Mouse (Mus musculus) limb, embryonic 14.5 days (tissue): ENCODE results near the gene 4931428L18Rik. TPM values are rescaled to one million over a fixed set of nuclear protein-coding genes. Genes with fewer than 3 reads are reported as not detected.

Experiments used
- ATAC-seq: fragments of 200-750 bp; cut with Nextera tagmentation; 2 replicates; pipeline ENCODE4 v1.8.0; 2017; ENCODE audit warnings: low read depth, moderate number of reproducible peaks, moderate TSS enrichment; ENCODE audit not compliant: low FRiP score
- DNase-seq: peaks from one replicate; pipeline ENCODE4 v3.0.0-alpha.2; 2015; ENCODE audit warnings: low spot score
- H3K27ac ChIP-seq: fragments of 300-500 bp; sonication (generic); replicated peaks from 2 replicates; pipeline ENCODE4 v1.5.1; 2014; ENCODE audit warnings: low read depth, mild to moderate bottlenecking, low read length, moderate library complexity, mixed read lengths
- H3K27me3 ChIP-seq: fragments of 300-500 bp; sonication (generic); 2 replicates; pipeline ENCODE4 v1.6.1; 2014; ENCODE audit warnings: low read length, mixed read lengths; ENCODE audit not compliant: control insufficient read depth, insufficient read depth
- H3K36me3 ChIP-seq: fragments of 300-500 bp; sonication (generic); 2 replicates; pipeline ENCODE4 v1.6.1; 2014; ENCODE audit warnings: mild to moderate bottlenecking, low read length, moderate library complexity, mixed read lengths; ENCODE audit not compliant: control insufficient read depth, insufficient read depth
- H3K4me1 ChIP-seq: fragments of 300-500 bp; sonication (generic); 2 replicates; pipeline ENCODE4 v1.6.1; 2014; ENCODE audit warnings: antibody characterized with exemption, low read length, mixed read lengths; ENCODE audit not compliant: control insufficient read depth, insufficient read depth
- H3K4me2 ChIP-seq: fragments of 300-500 bp; sonication (generic); replicated peaks from 2 replicates; pipeline ENCODE4 v1.6.1; 2014; ENCODE audit warnings: low read depth, mild to moderate bottlenecking, low read length, moderate library complexity; ENCODE audit not compliant: severe bottlenecking
- H3K4me3 ChIP-seq: fragments of 300-500 bp; sonication (generic); replicated peaks from 2 replicates; pipeline ENCODE4 v1.5.1; 2014; ENCODE audit warnings: low read length
- H3K9ac ChIP-seq: fragments of 300-500 bp; sonication (generic); 2 replicates; pipeline ENCODE4 v1.6.1; 2014; ENCODE audit warnings: mild to moderate bottlenecking, low read depth, low read length, moderate library complexity; ENCODE audit not compliant: severe bottlenecking
- H3K9me3 ChIP-seq: fragments of 300-500 bp; sonication (generic); 2 replicates; pipeline ENCODE4 v1.6.1; 2016; ENCODE audit warnings: low read length; ENCODE audit not compliant: control insufficient read depth
- POLR2A ChIP-seq: fragments of 200-500 bp; IDR thresholded peaks from 2 replicates; pipeline ENCODE4 v1.8.0; 2012; ENCODE audit warnings: inconsistent platforms, mild to moderate bottlenecking, moderate library complexity, borderline replicate concordance; ENCODE audit not compliant: insufficient read depth, insufficient read length; ENCODE audit errors: extremely low read depth
- WGBS: fragments of 180-500 bp; shearing (Covaris S2); extraction: QIAGEN DNeasy Blood & Tissue Kit; methylation state at CpG from one replicate; pipeline ENCODE4 v1.1.7; 2014; 5-methylcytosine and 5-hydroxymethylcytosine counted together
- polyA plus RNA-seq, 2 experiments: library from polyadenylated mRNA; depleted of rRNA in 1 of 2; stranded (reverse) in 1 of 2; unstranded in 1 of 2; fragments of >200 nt; fragmentation: Nextera tagmentation in 1 of 2; extraction: Ambion mirVana in 1 of 2; gene quantifications; 2 replicates each; pipeline versions ENCODE4 v1.2.1 to v1.2.3; 2012 to 2014

Gene 4931428L18Rik
- polyA plus RNA-seq, 2 experiments: not detected

DNA sequence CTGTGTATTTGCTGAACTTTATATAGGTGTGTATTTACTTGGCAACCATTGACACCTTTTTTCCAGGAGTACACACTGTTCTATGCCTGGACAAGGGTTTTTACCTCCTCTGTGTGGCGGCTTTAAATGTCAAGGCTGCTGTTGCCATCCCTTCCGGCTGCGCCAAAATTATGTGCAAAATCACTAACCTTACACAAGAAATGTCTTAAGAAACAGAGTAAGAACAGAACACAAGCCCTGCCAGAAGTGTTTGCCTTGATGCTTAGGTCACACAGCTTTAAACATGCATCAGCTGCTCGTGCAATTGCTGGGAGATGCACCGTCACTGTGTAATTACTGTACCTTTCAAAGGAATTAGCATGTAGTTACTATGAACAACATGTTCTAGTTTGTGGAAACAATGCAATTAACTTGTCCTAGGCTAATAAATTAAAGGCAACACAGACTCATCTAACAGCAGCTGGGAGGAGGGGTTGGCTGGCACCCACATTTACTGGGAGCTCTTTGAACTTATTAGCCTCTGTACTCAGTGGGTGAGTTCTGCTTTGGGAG, 171.0 kb downstream of the 4931428L18Rik start:
- H3K4me1 ChIP-seq: no peaks in the 10 kb centered on the region
- no peaks in the 10 kb centered on the region for H3K9me3 ChIP-seq
- no peak overlapping the region for H3K9ac ChIP-seq
- WGBS: 53% methylated on average over 5 of the region's 5 CpGs
- H3K4me2 ChIP-seq: no peak overlapping the region
- H3K4me3 ChIP-seq: no peak overlapping the region
- no peak overlapping the region for H3K27ac ChIP-seq
- ATAC-seq (no peak), DNase-seq (no peak)
- no peaks in the 10 kb centered on the region for H3K36me3 ChIP-seq
- no peaks in the 10 kb centered on the region for H3K27me3 ChIP-seq
- no peak for TF ChIP-seq POLR2A

DNA sequence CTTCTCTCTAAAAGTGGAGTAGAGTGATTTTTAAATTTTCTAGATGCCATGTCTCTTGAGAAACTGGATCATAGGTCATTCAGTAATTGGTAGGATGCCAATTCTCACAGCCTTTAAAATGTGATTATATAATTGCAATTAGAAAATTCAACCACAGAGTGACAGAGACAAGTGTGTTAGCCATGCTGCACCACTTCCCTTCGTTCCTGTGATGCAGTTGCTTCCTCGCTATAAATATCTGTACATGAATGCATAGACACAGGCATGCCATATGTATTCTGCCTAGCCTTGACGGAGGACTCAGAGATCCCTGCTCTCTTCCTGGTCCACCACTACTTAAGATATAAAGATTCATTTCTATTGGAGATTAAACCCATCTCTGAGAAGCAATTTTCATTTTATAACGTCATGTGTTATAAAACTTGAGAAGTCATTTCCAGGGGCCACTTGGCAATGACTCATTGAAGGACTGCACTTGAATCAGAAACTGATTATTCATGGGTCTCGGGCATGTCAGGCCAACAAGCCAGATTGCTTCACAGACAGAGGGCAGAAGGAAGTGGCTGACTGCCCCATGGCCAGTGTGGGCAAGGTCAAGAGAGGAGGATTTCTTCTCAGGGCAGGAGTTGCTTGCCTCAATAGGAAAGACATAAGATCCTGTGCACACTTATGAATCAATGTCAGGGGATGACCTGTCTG, 172.4 kb downstream of the 4931428L18Rik start:
- ATAC-seq: no peak
- Histone ChIP-seq H3K4me2 (no peak overlapping the region), H3K4me3 (no peak overlapping the region), H3K9me3 (no peaks in the 10 kb centered on the region), H3K9ac (no peak overlapping the region), H3K36me3 (no peaks in the 10 kb centered on the region), H3K27ac (no peak overlapping the region), H3K4me1 (no peaks in the 10 kb centered on the region), H3K27me3 (no peaks in the 10 kb centered on the region)
- DNase-seq: no peak
- WGBS: 77% methylated on average over 5 of the region's 5 CpGs
- no peak for TF ChIP-seq POLR2A

DNA sequence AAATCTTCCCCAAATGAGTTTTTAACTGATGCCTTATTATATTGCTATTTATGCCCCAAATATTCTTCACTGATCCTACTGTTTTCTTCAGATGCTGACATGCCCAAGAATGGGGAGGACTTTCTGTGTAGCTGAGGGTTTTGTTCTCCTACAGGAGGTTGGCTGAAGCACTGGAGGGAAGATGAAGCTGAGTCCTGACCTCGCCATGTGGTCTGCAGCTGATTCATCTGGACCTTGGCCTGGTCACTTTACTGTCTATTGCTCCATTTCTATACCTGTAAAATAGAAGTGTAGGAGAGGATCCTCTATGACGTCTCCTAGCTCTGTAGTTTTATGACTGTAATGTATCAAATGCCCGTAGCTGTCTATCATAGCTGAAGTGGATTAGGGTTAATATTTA, 179.3 kb downstream of the 4931428L18Rik start:
- Histone ChIP-seq H3K36me3 (no peaks in the 10 kb centered on the region), H3K27me3 (no peaks in the 10 kb centered on the region), H3K4me1 (no peaks in the 10 kb centered on the region), H3K9ac (no peak overlapping the region), H3K4me2 (no peak overlapping the region), H3K27ac (no peak overlapping the region), H3K9me3 (no peaks in the 10 kb centered on the region), H3K4me3 (no peak overlapping the region)
- DNase-seq (no peak), ATAC-seq (no peak)
- no peak for TF ChIP-seq POLR2A
- WGBS: 77% methylated on average over 3 of the region's 3 CpGs

- WGBS: 86% methylated on average over 4 of the region's 4 CpGs
- no peaks in the 10 kb centered on the region for H3K27me3 ChIP-seq
- no peak overlapping the region for H3K4me3 ChIP-seq
- no peaks in the 10 kb centered on the region for H3K9me3 ChIP-seq
- no peaks in the 10 kb centered on the region for H3K4me1 ChIP-seq
- no peaks in the 10 kb centered on the region for H3K36me3 ChIP-seq
- no peak for ATAC-seq
- no peak for DNase-seq
- H3K4me2 ChIP-seq: no peak overlapping the region
- H3K9ac ChIP-seq: no peak overlapping the region
- no peak for TF ChIP-seq POLR2A
- H3K27ac ChIP-seq: no peak overlapping the region
Measured at GRCm38 (mm10) chr1:31042793-31043192, 179.7 kb downstream of the 4931428L18Rik start.

DNA sequence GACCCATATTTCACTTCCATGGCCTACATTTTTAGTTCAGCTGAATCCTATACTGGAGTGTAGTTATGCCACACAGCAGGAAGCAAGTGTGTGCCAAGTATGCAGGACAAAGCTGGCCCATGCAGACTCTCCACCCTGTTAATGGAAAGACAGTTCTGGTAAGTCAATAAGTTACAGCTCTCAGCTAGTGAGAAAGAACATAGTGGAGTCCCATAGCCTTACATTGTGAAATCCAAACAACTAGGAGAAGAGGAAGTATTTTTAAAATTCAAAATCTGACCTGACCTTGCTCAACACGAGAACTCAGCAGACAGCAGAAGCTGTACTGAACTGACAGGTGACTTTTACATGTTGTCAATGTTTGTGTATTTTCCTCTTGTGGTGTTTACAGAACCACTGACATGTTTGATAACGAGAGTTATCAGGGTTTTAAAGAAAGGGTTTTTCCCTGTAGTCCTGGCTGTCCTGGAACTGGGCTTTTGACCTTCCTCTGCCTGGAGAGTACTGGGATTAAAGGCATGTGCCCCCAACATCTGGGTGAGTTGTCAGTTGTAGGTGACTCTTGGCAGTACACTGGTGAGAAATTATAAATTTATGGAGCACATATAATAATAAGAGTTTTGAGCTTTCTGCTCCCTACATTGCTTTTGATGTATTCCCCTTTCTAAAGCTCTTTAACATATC, 188.5 kb downstream of the 4931428L18Rik start:
- Histone ChIP-seq H3K27me3 (no peaks in the 10 kb centered on the region), H3K4me1 (no peaks in the 10 kb centered on the region), H3K4me3 (no peak overlapping the region), H3K4me2 (no peak overlapping the region), H3K9me3 (no peaks in the 10 kb centered on the region), H3K36me3 (no peaks in the 10 kb centered on the region), H3K9ac (no peak overlapping the region), H3K27ac (no peak overlapping the region)
- ATAC-seq (no peak), DNase-seq (no peak)
- no peak for TF ChIP-seq POLR2A
- 71% methylated on average over 2 of the region's 2 CpGs for WGBS
